Mouse (Mus musculus) kidney, adult 8-10 months (tissue): Measurements from ENCODE around the gene Fcgrt.
A peak's percentile ranks its signal among the peaks of the same experiment; 100 is the strongest.
"Not testable (repeated sequence)": the region's sequence is repeated elsewhere in the genome, so short reads cannot be mapped to it uniquely, and the experiment has no call there.

Experiments used
- DNase-seq, 2 experiments: peaks; one replicate each; pipeline ENCODE4 v3.0.0; 2022

Gene Fcgrt

DNA sequence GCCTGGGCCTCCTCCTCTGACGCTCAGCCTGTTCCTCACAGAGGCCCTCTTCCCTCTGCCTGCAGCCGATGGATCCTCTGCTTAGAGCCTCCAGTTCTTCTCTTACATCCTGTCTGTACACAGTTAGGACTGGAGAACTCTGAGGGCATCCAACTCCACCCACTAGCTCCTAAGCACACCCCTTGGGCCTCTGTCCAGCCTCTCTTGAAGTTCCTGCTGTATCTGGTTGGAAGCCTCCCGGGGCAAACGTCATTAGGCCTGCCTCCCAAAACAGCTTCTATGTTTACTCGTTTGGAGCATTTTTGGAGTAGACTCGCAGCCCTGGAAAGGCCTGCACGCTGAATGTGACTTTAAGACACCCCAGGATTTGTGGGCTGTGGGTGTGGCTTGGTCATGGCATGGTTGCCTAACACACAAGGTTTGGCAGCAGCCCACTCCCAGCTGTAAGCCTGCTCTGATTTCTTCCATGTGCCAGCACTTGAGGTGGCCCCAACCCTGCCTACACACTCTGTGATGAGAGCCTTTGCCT lies at the start of gene Fcgrt:
Gene Fcgrt (minus strand): TSS at position 200 of the 529 bp plus-strand sequence.
- DNase-seq = peak; percentile 96 to 98

DNA sequence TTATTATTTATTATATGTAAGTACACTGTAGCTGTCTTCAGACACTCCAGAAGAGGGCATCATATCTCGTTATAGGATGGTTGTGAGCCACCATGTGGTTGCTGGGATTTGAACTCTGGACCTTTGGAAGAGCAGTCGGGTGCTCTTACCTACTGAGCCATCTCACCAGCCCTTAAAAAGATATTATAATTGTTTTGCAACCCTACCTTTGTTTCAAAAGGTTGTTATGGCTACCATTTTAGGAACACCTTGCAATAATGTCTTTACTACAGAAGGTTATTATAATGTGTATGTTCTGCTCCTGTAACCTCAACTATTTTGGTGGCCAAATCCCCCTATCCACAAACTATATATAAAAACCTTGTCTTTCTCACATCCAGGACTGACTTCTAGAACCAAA lies 49.4 kb upstream of the Fcgrt start:
- not testable (repeated sequence) for DNase-seq

DNA sequence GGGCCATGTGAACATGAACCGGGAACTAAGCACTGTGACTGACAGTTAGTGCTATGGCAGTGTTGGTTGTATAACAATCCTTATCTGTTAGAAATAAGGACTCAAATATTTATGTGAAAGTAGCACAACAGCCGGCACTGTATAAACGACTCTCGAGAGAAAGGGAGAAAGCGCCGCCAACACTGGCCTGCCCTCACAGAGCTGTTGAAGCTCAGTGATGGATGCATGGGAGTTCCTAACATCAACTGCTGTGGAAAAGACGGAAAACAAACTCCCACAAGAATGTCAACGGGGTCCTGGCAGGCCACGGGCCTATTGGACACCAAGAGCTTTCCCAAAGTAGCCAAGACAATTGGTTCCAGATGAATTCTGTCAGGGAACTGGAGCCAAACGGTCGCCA lies 47.7 kb upstream of the Fcgrt start:
- DNase-seq = peak in 1 of 2 experiments; percentile 47

DNA sequence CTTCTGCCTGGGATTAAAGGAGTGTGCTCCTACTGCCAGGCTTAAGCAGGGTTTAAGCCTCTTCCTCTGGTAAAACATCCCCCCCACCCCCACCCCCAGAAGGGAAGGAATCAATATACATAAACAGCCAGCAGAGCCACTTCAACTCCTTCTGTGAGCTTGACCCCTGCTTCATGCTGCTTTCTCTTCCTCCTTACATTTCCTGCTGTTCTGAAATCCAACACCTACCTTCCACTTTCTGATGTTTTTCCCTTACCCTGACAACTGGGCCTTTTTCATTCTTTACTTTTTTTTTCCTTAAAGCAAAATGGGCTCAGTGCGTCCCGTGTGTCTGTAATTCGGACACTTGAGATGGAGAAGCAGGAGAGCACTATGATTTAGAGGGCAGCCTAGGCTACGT lies 46.7 kb upstream of the Fcgrt start:
- no peak for DNase-seq

DNA sequence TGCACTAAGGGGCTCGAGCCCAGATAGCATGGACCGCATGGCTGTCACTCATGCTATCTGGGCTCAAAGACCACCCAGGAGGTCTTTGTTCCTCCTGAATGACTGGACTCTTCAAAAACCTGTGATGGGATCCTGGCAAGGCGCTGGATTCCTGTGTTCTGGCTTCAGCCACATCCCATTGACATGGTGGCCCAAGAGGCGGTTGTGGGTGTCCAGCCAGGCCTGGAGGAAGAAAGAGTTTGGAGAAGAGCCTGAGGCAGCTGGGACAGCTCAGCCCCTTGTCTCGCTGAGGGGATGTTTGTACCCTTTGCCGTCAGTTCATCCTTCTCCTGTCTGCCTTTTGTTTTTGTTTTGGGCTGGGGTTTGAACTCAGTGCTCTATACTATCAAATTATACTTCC lies 45.9 kb upstream of the Fcgrt start:
- DNase-seq = no peak

DNA sequence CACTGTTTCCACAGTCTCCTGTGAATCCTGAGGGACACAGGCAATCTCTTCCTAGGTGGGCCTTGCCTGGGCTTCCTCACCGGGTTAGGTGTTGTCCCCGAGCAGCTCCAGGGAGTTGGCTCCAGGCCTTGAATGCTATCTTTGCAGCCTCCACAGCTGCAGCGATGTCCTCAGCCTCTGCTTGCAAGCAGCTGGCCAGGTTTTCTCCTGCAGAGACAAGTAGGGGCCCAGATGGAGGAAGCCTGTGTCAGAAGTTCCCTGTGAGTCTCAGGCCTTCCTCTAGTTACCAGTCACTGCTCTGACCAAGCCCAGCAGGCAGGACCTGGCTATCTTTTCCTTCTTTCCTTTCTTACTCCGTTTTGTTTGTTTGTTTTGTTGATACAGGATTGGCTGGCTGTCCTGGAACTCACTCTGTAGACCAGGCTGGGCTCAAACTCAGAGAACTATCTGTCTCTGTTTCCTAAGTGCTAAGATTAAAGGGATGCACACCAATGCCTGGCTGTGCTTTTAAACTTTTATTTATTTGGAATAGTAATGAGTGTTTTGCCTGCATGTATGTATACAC lies 45.0 kb upstream of the Fcgrt start:
- DNase-seq = no peak

DNA sequence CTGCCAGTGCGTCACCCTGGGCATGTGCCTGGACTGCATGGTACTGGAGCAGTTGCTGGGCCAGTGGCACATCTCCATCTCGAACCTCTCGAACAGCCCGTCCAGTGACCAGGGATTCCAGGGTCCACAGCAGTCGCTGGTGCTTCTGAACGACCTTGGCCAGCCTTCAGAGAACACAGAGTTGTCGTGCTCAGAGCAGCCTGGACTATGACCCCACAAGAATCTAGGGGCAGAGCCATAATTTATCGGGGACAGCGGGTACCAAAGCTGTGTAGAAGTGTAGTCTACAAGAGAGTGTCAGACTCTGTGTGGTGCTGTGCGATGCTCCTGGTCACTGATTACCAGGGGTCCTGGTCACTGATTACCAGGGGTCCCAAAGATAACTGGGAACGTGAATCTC lies 44.2 kb upstream of the Fcgrt start:
- DNase-seq = peak; percentile 52 to 57

DNA sequence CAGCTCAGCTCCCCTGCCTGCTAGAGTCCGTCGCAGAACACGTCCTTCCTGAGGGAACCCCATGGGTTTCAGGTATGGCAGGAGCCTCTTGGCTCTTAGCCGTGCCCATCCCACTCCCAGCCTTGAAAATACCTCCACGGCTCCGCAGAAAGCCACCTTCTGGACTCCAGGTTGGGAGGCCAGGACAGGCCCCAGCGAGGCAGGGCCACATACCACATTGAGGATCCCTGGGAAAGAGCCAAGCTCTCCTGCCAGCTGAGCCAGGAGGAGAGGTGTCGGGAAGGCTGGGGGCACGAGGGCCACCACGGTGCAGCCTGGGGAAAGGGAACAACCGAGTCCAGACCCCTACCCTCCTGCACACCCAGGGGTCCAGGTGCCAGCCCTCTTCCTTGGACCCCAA lies 43.6 kb upstream of the Fcgrt start:
- DNase-seq = peak; percentile 44 to 64

DNA sequence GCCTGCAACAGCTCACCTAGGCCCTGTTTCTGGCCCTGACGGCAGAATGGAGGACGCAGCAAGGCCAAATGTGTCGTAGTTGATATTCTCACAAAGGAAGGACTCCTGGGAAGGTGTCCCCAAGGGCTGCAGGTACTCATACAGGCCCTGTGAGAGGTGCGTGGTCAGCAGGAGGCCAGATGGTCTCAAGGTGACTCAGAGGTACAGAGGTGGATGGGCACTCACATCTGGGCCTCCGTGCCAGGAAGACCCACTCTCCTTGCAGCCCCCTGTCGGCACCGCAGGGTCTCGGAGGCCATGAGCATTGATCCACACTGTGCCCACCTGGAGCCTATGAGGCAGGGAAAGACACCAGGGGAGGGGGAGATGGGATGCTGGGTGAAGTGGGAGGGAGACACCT lies 41.8 kb upstream of the Fcgrt start:
- no peak for DNase-seq

DNA sequence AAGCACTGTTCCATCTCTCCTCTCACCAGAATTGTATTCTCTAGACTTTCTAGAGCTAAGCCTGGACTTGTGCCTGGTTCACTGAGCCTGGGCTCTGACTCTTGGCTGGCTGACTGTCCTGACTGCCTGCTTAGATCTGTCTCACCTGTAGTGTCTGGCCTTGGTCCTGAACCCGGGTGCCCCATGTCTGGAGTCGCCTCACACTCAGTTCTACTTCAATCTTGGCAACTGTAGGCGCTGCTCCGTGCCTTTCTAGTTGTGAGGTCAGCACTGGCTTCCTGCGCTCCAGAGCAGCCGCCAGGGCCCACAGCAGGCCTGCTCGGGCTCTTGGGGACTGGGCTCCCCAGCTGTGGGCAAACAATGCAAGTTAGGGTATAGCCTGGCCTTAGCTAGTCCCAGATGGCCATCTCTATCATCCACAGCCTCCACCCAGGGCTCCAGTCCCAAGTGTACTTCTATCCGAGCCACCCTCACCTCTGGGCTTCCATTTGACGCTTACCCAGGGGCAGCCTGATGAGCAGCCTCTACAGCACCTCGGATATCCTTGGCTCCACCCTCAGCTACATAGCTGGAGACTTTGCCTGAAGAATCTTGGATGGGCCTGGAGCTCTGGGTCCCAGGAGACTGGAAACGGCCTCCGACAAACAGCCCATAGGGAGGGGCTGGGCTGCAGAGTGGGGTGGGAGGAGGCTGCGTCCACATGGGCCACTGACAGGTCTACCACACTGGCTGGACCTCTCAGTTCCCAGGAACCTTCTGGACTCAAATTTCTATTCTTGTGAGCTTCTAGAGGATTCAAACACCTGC lies 40.9 kb upstream of the Fcgrt start:
- DNase-seq = no peak

DNA sequence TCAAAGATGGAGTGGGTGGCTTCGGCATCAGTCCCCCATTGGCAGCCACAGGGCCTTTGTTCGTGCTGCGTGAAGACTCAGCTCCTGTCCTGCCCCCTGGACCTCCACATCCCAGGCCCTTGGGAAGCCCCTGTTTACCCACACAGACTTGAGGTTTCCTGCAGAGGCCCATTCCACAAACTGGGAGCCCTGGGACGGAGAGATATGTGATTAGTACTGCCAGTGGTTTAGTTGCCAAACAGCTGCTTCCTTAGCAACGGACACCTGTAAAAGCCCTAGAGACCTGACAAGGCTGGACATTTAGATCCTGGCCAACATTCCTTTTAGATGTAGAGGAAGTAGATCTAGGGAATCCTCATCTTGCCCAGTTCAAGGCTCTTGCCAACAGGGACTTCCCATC lies 38.3 kb upstream of the Fcgrt start:
- DNase-seq = no peak

DNA sequence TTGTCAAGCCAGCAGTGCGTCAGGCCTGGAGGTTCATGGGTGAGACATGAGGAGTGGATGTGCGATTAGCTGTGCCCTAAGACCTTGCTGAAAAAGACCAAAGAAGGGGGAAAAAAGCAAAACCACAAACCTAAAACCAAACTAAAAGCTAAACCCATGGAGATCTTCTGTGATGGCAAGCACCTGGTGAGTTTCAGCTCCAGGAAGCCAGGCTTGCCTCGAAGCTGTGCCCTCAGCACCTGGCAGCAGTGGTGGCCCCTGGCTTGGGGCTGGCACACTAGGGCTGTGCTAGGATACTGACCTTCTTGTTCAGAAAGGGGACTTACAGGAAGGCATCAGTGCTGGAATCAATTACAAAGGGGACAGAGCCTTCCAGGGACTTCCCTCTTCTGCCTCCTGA lies 37.7 kb upstream of the Fcgrt start:
- DNase-seq = no peak

DNA sequence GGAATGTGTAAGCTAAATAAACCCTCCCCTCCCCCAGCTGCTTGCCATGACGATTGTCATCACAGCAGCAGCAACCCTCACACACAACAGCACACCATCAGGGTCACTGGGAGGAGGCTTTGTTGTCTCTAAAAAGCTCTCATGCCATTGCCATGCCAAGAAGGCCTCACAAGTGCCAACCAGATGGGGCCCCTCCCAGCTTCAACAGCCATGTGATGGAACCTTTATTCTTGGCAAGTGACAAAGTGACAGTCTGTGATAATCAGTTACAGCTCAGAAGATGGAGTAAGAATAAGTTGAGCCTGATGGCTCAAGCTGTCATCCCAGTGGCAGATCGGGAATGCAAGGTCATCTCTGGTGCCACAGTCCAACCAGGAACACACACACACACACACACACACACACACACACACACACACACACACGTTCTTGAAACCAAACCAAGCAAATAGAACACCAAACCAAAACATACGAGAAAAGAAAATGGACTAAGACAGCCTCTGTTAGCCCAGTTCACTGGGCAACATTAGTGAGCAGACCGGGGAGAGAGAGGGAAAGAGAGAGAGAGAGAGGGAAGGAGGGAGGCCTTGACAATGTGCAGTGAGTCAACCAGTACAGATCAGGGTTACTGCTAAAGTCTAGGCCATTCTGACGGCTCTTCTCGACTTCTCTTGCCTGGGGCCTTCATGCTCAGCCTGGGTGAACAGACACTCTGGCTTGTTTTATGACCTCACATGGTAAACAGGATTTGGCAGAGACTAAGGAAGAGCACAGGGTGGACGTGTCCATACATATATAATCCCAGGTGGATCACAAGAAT lies 36.5 kb upstream of the Fcgrt start:
- no peak for DNase-seq

DNA sequence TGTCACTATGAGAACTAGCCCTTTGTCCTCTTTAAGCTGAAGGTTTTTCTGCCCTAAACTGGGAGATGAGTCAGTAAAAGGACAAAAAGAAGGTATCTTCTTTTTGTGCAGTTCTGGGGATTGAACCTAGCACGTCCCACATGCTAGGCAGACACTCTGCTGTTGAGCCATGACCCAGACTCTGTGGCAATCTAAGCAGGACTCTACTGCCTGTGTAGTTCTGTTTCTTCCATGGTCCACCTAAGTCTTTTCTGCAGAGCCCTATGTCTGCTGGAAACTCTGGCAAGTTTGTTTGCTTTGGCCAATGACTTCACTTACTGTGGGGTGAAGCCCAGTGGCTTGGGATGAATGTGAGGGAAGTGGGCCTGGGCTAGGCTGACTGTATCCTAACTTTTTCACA lies 34.8 kb upstream of the Fcgrt start:
- no peak for DNase-seq

DNA sequence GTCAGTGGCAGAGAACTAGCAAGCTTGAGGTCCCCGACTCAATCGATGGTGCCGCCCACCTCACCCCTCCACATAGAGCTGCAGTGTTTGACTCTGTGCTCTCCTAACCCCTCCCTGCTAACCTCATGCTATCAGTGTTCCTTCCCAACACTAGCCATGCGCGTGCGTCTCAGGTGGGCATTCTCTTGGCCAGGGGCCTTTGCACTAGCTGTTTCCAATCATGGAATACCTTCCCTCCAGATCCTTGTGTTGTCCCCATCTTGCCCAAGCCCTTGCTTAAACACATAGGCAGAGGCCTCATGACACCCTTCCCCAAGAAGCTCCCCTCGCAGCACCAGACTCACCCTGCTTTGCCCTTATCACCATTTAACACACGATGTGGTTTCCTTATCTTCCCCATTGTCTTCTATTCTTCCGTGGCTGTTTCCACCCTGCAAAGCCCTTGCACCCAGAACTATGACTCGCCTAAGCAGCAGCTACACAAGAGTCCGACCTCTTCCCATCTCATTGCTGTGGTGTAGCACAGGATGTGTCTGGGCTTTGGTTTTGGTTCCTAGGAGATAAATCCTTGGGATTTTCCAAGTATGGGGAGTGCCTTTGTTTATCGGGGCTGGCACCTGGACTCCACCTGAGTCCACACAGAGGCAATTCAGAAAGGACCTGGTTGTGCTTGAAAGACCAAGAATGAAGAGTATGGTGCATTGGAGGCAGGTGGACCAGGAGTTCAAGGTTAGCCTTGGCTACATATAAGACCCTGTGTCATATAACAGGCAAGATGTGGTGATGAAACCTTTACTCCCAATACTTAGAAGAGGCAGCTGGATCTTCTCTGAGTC lies 33.7 kb upstream of the Fcgrt start:
- no peak for DNase-seq

DNA sequence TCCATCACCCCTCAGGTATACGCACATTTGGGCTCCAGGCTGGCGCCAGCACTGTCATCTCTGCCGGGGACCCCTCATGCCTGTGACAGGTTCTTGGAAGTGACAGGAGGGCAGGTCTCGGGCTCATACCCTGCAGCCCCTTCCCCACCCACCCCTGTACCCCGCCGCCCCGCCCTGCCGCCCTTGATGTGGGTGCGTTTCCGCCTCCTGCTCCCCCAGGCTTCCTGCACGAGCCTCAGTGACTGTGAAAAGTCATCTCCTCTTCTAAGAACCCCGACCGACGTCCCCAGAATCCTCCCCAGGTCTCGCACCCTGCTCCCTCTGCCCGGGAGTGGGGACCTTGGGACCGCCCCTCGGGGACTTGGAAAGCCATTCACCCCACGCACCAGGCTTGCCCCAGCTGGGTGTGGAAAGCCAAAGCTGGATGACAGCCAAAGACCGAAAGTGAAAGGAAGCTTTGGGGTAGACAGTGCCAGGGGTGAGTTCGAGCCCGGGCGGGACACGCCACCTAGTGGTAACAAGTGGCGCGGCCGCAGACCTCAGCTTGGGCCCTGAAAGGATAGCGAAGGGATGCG lies 32.4 kb upstream of the Fcgrt start, which contains the start of the genes Gm45713 and Flt3l:
Gene Gm45713 (minus strand): TSS at position 239 of the 575 bp plus-strand sequence.
Gene Flt3l (minus strand): TSS at position 440 of the 575 bp plus-strand sequence.
- peak; percentile 91 to 93 for DNase-seq

DNA sequence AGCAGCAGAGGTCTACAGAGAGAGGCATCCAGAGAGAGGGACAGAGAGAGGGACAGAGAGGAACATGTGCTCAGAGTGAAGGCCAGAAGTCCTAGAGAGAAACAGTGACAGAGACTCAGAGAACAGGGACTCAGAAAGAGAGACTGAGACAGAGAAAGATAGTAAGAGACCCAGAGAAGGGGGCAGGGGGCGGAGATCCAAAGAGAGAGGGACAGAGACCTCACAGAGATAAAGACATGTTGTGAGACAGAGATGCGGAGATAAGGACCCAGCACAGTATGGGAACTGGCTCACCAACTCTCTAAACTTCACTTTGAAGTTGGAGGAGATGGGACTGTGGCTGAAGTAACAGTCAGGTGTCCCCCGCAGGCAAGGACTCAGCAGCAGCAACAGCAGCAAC lies 31.7 kb upstream of the Fcgrt start:
- no peak for DNase-seq

DNA sequence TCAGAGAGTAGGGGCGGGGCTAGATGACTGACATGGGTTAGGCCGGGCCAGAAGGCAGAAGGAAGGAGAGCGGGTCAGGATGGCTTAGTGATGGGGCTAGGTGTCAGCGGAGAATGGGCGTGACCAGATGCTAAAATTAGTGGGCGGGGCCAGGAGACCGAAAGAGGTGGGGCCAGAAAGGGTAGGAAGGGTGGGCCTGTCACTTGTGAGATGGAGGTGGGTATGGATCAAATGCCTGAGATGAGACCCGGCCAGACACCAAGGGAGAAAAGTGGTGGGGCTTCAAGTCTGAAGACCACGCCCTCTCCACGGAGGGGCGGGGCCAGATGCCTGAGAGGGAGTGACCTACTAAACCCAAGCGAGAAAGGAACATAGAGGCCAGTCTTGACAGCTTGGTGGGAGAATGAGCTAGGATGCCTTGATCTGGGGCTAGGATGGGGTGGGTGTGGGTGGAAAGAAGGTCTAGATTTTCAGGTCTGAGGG lies 30.9 kb upstream of the Fcgrt start:
- no peak for DNase-seq

DNA sequence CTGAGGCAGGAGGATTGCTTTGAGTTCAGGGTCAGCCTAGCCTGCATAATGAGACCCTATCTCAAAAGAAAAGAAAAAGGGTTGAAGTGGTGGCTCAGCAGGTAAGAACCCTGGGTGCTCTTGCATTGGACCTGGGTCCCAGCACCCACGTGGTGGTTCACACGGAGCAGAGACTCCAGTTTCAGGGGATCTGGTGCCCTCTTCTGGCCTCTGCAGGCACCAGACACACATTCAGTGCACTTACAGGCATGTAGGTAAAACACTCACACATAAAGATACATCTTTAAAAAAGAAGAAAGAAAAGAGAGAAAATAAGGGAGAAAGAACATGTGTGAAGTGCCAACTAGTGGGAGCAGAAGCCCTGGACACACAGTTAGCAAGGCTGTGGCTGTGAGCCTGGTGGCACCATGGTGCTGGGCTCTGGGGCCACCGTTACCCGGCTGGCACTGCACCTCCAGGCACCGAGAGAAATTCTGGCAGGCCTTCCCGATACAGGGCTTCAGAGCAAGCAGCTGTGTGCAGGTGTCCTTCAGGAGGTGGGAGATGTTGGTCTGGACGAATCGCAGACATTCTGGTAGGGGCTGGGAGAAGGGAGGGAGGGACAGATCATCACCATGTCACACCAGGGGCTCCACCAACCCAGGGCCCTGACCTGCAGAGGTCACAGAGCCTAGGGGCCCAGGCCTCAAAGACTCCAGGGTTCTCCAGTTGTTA lies 30.0 kb upstream of the Fcgrt start:
- DNase-seq = no peak

DNA sequence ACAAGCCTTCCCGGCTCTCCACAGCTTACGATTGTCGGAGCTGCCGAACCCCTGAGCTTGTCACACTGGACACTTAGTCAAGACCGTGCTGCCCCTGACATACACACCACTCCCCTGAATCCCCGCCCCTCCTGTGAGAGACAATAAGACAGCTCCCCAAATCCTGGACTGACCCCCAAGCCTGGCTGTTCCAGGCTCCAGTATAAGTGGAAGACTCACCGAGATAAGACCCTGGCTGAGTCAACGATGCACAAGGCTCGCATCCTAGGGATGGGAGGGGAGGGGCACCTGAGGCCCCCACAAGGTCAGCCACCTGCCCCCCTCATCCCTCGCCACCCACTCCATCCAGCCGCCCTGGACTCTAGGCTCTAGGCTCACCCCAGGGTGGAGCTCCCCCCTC lies 28.2 kb upstream of the Fcgrt start:
- no peak for DNase-seq
